Mouse (Mus musculus) myocyte (in vitro differentiated cells): ENCODE measurements around the gene Lrrc40. TPM values are rescaled to one million over a fixed set of nuclear protein-coding genes. Genes with fewer than 3 reads are reported as not detected.

Experiments
- H3K27me3 ChIP-seq: one replicate; pipeline ENCODE4 v1.6.1; 2011; ENCODE audit not compliant: control insufficient read depth, insufficient read depth, insufficient read length
- H3K36me3 ChIP-seq: one replicate; pipeline ENCODE4 v1.6.1; 2011; ENCODE audit not compliant: control insufficient read depth, insufficient read depth
- H3K4me2 ChIP-seq: one replicate; pipeline ENCODE4 v1.6.1; 2011; ENCODE audit warnings: low read depth, control low read depth
- H3K4me3 ChIP-seq: one replicate; pipeline ENCODE4 v1.5.1; 2011; ENCODE audit warnings: mild to moderate bottlenecking, control low read depth, moderate library complexity
- H3K79me2 ChIP-seq: one replicate; pipeline ENCODE4 v1.6.1; 2011; ENCODE audit not compliant: control insufficient read depth, insufficient read depth
- H3ac ChIP-seq: one replicate; pipeline ENCODE4 v1.6.1; 2011; ENCODE audit not compliant: control insufficient read depth, insufficient read length
- CEBPB ChIP-seq: IDR thresholded peaks from 2 replicates; pipeline ENCODE4 v1.6.1; 2011; ENCODE audit warnings: mild to moderate bottlenecking, moderate library complexity; ENCODE audit not compliant: poor library complexity, insufficient read depth, severe bottlenecking
- E2F4 ChIP-seq: IDR thresholded peaks from one replicate; pipeline ENCODE4 v1.6.1; 2011; ENCODE audit warnings: mild to moderate bottlenecking, control low read depth, moderate library complexity; ENCODE audit not compliant: insufficient read depth
- MAX ChIP-seq: IDR thresholded peaks from one replicate; pipeline ENCODE4 v1.6.1; 2011; ENCODE audit warnings: low read depth, mild to moderate bottlenecking, control low read depth
- MYOD1 ChIP-seq, 3 experiments: IDR thresholded peaks; one replicate each; pipeline ENCODE4 v1.6.1; 2011; ENCODE audit warnings: control low read depth in 2 of 3, low read depth in 2 of 3, mild to moderate bottlenecking in 2 of 3, moderate library complexity in 1 of 3; ENCODE audit not compliant: insufficient read length in 2 of 3, control insufficient read depth in 1 of 3
- MYOG ChIP-seq, 3 experiments: IDR thresholded peaks; one replicate each; pipeline ENCODE4 v1.6.1; 2011; ENCODE audit warnings: control low read depth in 2 of 3, low read depth in 2 of 3, mild to moderate bottlenecking in 2 of 3; ENCODE audit not compliant: insufficient read length in 2 of 3, control insufficient read depth in 1 of 3, insufficient read depth in 1 of 3
- POLR2A ChIP-seq: IDR thresholded peaks from one replicate; pipeline ENCODE4 v1.6.1; 2011; ENCODE audit warnings: low read depth, mild to moderate bottlenecking, control low read depth, moderate library complexity; ENCODE audit not compliant: insufficient read length
- POLR2AphosphoS2 ChIP-seq: IDR thresholded peaks from one replicate; pipeline ENCODE4 v1.6.1; 2011; ENCODE audit warnings: low read depth, control low read depth; ENCODE audit not compliant: insufficient read length
- REST ChIP-seq: IDR thresholded peaks from one replicate; pipeline ENCODE4 v1.6.1; 2011; ENCODE audit warnings: mild to moderate bottlenecking, control low read depth, moderate library complexity; ENCODE audit not compliant: insufficient read depth, insufficient read length
- SRF ChIP-seq: IDR thresholded peaks from one replicate; pipeline ENCODE4 v1.6.1; 2011; ENCODE audit warnings: low read depth; ENCODE audit not compliant: control insufficient read depth, insufficient read length
- TCF12 ChIP-seq: IDR thresholded peaks from one replicate; pipeline ENCODE4 v1.6.1; 2011; ENCODE audit warnings: mild to moderate bottlenecking, control low read depth; ENCODE audit not compliant: poor library complexity, insufficient read depth, severe bottlenecking
- TCF3 ChIP-seq: IDR thresholded peaks from one replicate; pipeline ENCODE4 v1.6.1; 2011; ENCODE audit warnings: low read depth, control low read depth; ENCODE audit not compliant: insufficient read length
- USF1 ChIP-seq: IDR thresholded peaks from one replicate; pipeline ENCODE4 v1.6.1; 2011; ENCODE audit warnings: low read depth, mild to moderate bottlenecking, control low read depth, moderate library complexity
- polyA plus RNA-seq: library from polyadenylated mRNA; unstranded; fragments of >200 nt; fragmentation: generic; extraction: Trizol; gene quantifications from one replicate; pipeline ENCODE4 v1.2.1, GENCODE M21; 2012; ENCODE audit warnings: missing spikeins

The Lrrc40 gene
- polyA plus RNA-seq, 1 experiment = 6.4 TPM

GRCm38 (mm10) chr3:158068613-158069263 is 32.3 kb downstream of the Lrrc40 start:
- Histone ChIP-seq H3K36me3 (no peaks in the 10 kb centered on the region), H3K4me2 (no peak overlapping the region), H3ac (no peak overlapping the region), H3K4me3 (no peak overlapping the region), H3K79me2 (no peaks in the 10 kb centered on the region), H3K27me3 (no peaks in the 10 kb centered on the region)
- TF ChIP-seq SRF = no peak
- TF ChIP-seq USF1 = no peak

- no peak overlapping the region for H3K4me3 ChIP-seq
- H3K4me2 ChIP-seq = no peak overlapping the region
- no peaks in the 10 kb centered on the region for H3K27me3 ChIP-seq
- H3ac ChIP-seq = no peak overlapping the region
- H3K79me2 ChIP-seq = no peaks in the 10 kb centered on the region
- no peaks in the 10 kb centered on the region for H3K36me3 ChIP-seq
- TF ChIP-seq MAX = no peak
Observed at GRCm38 (mm10) chr3:158075004-158075403, 38.5 kb downstream of the Lrrc40 start.

- no peak overlapping the region for H3K4me3 ChIP-seq
- no peak for TF ChIP-seq TCF3
- TF ChIP-seq CEBPB = no peak
- TF ChIP-seq TCF12 = no peak
- TF ChIP-seq MAX = no peak
- no peak for TF ChIP-seq POLR2AphosphoS2
- no peak for TF ChIP-seq REST
- TF ChIP-seq MYOG (IDR thresholded peaks at IDR 0.05; ENCODE audit: control insufficient read depth in 1 of 3, insufficient read depth in 1 of 3, insufficient read length in 2 of 3, low read depth in 2 of 3) = no peak
- TF ChIP-seq E2F4 = no peak
- no peaks in the 10 kb centered on the region for H3K79me2 ChIP-seq
- no peaks in the 10 kb centered on the region for H3K36me3 ChIP-seq
- no peaks in the 10 kb centered on the region for H3K27me3 ChIP-seq
- H3ac ChIP-seq = no peak overlapping the region
- H3K4me2 ChIP-seq = no peak overlapping the region
Observed at GRCm38 (mm10) chr3:158076685-158077379, 40.4 kb downstream of the Lrrc40 start.

GRCm38 (mm10) chr3:158077380-158077772 is 40.9 kb downstream of the Lrrc40 start:
- H3K36me3 ChIP-seq = no peaks in the 10 kb centered on the region
- no peak overlapping the region for H3K4me3 ChIP-seq
- no peak overlapping the region for H3ac ChIP-seq
- no peaks in the 10 kb centered on the region for H3K79me2 ChIP-seq
- H3K4me2 ChIP-seq = no peak overlapping the region
- no peak for TF ChIP-seq E2F4
- TF ChIP-seq USF1 = no peak
- no peak for TF ChIP-seq TCF12
- no peak for TF ChIP-seq POLR2AphosphoS2
- TF ChIP-seq MAX = no peak
- TF ChIP-seq TCF3 = no peak
- no peak for TF ChIP-seq CEBPB
- TF ChIP-seq POLR2A = no peak
- no peak for TF ChIP-seq REST
- TF ChIP-seq MYOG (IDR thresholded peaks at IDR 0.05; ENCODE audit: control insufficient read depth in 1 of 3, insufficient read depth in 1 of 3, insufficient read length in 2 of 3, low read depth in 2 of 3) = no peak
- TF ChIP-seq MYOD1 (IDR thresholded peaks at IDR 0.05; ENCODE audit: control insufficient read depth in 1 of 3, insufficient read length in 2 of 3, low read depth in 2 of 3) = no peak
- no peak for TF ChIP-seq SRF
- no peaks in the 10 kb centered on the region for H3K27me3 ChIP-seq

GRCm38 (mm10) chr3:158077828-158078227 is 41.4 kb downstream of the Lrrc40 start:
- no peaks in the 10 kb centered on the region for H3K27me3 ChIP-seq
- no peak overlapping the region for H3K4me2 ChIP-seq
- TF ChIP-seq TCF12 (no peak), TCF3 (no peak), POLR2AphosphoS2 (no peak), POLR2A (no peak), E2F4 (no peak), USF1 (no peak), MYOG (IDR thresholded peaks at IDR 0.05; ENCODE audit: control insufficient read depth in 1 of 3, insufficient read depth in 1 of 3, insufficient read length in 2 of 3, low read depth in 2 of 3) (no peak), CEBPB (no peak)
- H3K4me3 ChIP-seq = no peak overlapping the region
- no peak overlapping the region for H3ac ChIP-seq
- no peaks in the 10 kb centered on the region for H3K36me3 ChIP-seq
- H3K79me2 ChIP-seq = no peaks in the 10 kb centered on the region
